Mouse (Mus musculus) mesoderm, embryonic 11.5 days (tissue): ENCODE results near the gene Mgst1.
A peak's percentile ranks its signal among the peaks of the same experiment; 100 is the strongest.

Experiments
- DNase-seq: peaks from one replicate; pipeline ENCODE4 v3.0.0-alpha.2; 2012; ENCODE audit warnings: low read depth, low spot score

The Mgst1 gene

GRCm38 (mm10) chr6:138139930-138140329 lies at the start of gene Mgst1:
Gene Mgst1, plus strand, starts transcription at chr6:138140316.
- DNase-seq = peak; percentile 8

- DNase-seq = no peak
Observed at GRCm38 (mm10) chr6:138092432-138092831, 47.7 kb upstream of the Mgst1 start.

GRCm38 (mm10) chr6:138095060-138095459 lies 45.1 kb upstream of the Mgst1 start:
- DNase-seq = no peak

GRCm38 (mm10) chr6:138099646-138100045 lies 40.5 kb upstream of the Mgst1 start:
- no peak for DNase-seq

GRCm38 (mm10) chr6:138101843-138102242 lies 38.3 kb upstream of the Mgst1 start:
- no peak for DNase-seq

GRCm38 (mm10) chr6:138102940-138103339 lies 37.2 kb upstream of the Mgst1 start:
- no peak for DNase-seq

GRCm38 (mm10) chr6:138104559-138104958 lies 35.6 kb upstream of the Mgst1 start:
- DNase-seq = no peak

- no peak for DNase-seq
Observed at GRCm38 (mm10) chr6:138117496-138117895, 22.6 kb upstream of the Mgst1 start.

GRCm38 (mm10) chr6:138128392-138129335 lies 11.5 kb upstream of the Mgst1 start:
- DNase-seq = no peak

- no peak for DNase-seq
Observed at GRCm38 (mm10) chr6:138130541-138130940, 9.6 kb upstream of the Mgst1 start.

- peak; percentile 79 for DNase-seq
Observed at GRCm38 (mm10) chr6:138140336-138140735, 220 bp downstream of the Mgst1 start.

- no peak for DNase-seq
Observed at GRCm38 (mm10) chr6:138141111-138141592, 1.0 kb downstream of the Mgst1 start.

- DNase-seq = no peak
Observed at GRCm38 (mm10) chr6:138142604-138143003, 2.5 kb downstream of the Mgst1 start.

GRCm38 (mm10) chr6:138143450-138143849 lies 3.3 kb downstream of the Mgst1 start:
- no peak for DNase-seq

GRCm38 (mm10) chr6:138153111-138153510 lies 13.0 kb downstream of the Mgst1 start:
- peak; percentile 63 for DNase-seq

GRCm38 (mm10) chr6:138163920-138164319 lies 23.8 kb downstream of the Mgst1 start:
- DNase-seq = peak; percentile 47

GRCm38 (mm10) chr6:138171480-138172224 lies 31.5 kb downstream of the Mgst1 start:
- DNase-seq = peak; percentile 28
